Mouse (Mus musculus): Measurements from ENCODE around the gene E030030I06Rik. TPM values are rescaled to one million over a fixed set of nuclear protein-coding genes. Genes with fewer than 3 reads are reported as not detected.
"Not testable (repeated sequence)": the region's sequence is repeated elsewhere in the genome, so short reads cannot be mapped to it uniquely, and the experiment has no call there.

The E030030I06Rik gene
- 16.5 and 17.0 TPM in 2 replicates for polyA plus RNA-seq (2014; fragmentation: Nextera tagmentation; extraction: Ambion mirVana)

GRCm38 (mm10) chr10:22149073-22149690 lies at the start of gene E030030I06Rik:
E030030I06Rik (minus strand) TSS chr10:22149270.
- under 1% methylated on average over 36 of the region's 37 CpGs for WGBS
- Histone ChIP-seq H3K4me3 (ENCODE audit: low read depth, low read length) (peak within 1 kb of the TSS; percentile 71), H3K27me3 (ENCODE audit: control insufficient read depth, insufficient read depth, low read length) (peaks cover 19% of the 10 kb centered on the region), H3K36me3 (ENCODE audit: control insufficient read depth, insufficient read depth, low read length) (no peaks in the 10 kb centered on the region), H3K9ac (ENCODE audit: low read length) (peak within 1 kb of the TSS; percentile 74), H3K9me3 (ENCODE audit: control insufficient read depth, low read length) (no peaks in the 10 kb centered on the region), H3K4me2 (ENCODE audit: low read depth, severe bottlenecking) (peak within 1 kb of the TSS; percentile 93), H3K4me1 (ENCODE audit: control insufficient read depth, insufficient read depth, low read length) (peaks cover 5% of the 10 kb centered on the region; the same call in 1 of the 2 replicates), H3K27ac (replicated peaks; ENCODE audit: low read depth, low read length) (0 out of 2 replicates have a peak within 1 kb of the TSS, but pooled peaks have one; percentile 14)
- peak; percentile 63 for DNase-seq (ENCODE audit: low spot score)
- peak; percentile 36; the same call in 1 of the 2 replicates for ATAC-seq (ENCODE audit: insufficient number of reproducible peaks, low FRiP score, low TSS enrichment, low read depth)

GRCm38 (mm10) chr10:22191035-22191434 lies 42.0 kb upstream of the E030030I06Rik start:
- H3K4me2 ChIP-seq (ENCODE audit: low read depth, severe bottlenecking); H3K27me3 ChIP-seq (ENCODE audit: control insufficient read depth, insufficient read depth, low read length); H3K9ac ChIP-seq (ENCODE audit: low read length); H3K36me3 ChIP-seq (ENCODE audit: control insufficient read depth, insufficient read depth, low read length); H3K4me1 ChIP-seq (ENCODE audit: control insufficient read depth, insufficient read depth, low read length); H3K27ac ChIP-seq (replicated peaks; ENCODE audit: low read depth, low read length); H3K9me3 ChIP-seq (ENCODE audit: control insufficient read depth, low read length); H3K4me3 ChIP-seq (ENCODE audit: low read depth, low read length): not testable (repeated sequence)
- DNase-seq (ENCODE audit: low spot score) (peak; percentile 40), ATAC-seq (ENCODE audit: insufficient number of reproducible peaks, low FRiP score, low TSS enrichment, low read depth) (peak; percentile 70; the same call in 1 of the 2 replicates)
- 2% methylated on average over 4 of the region's 10 CpGs for WGBS

DNA sequence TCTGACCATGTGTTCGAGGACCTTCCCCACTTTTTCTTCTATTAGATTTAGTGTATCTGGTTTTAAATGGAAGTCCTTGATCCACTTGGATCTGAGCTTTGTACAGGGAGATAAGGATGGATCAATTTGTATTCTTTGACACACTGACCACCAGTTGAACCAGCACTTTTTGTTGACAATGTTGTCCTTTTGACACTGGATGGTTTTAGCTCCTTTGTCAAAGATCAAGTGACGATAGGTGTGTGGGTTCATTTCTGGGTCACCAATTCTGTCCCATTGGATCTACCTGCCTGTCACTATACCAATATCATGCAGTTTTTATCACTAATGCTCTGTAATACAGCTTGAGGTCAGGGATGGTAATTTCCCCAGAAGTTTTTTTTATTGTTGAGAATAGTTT lies 27.4 kb upstream of the E030030I06Rik start:
- DNase-seq (ENCODE audit: low spot score); H3K9me3 ChIP-seq (ENCODE audit: control insufficient read depth, low read length); H3K27ac ChIP-seq (replicated peaks; ENCODE audit: low read depth, low read length); H3K9ac ChIP-seq (ENCODE audit: low read length); H3K4me1 ChIP-seq (ENCODE audit: control insufficient read depth, insufficient read depth, low read length); H3K4me2 ChIP-seq (ENCODE audit: low read depth, severe bottlenecking); H3K36me3 ChIP-seq (ENCODE audit: control insufficient read depth, insufficient read depth, low read length); ATAC-seq (ENCODE audit: insufficient number of reproducible peaks, low FRiP score, low TSS enrichment, low read depth); H3K4me3 ChIP-seq (ENCODE audit: low read depth, low read length); H3K27me3 ChIP-seq (ENCODE audit: control insufficient read depth, insufficient read depth, low read length): not testable (repeated sequence)
- WGBS: 84% methylated on average over 2 of the region's 2 CpGs

DNA sequence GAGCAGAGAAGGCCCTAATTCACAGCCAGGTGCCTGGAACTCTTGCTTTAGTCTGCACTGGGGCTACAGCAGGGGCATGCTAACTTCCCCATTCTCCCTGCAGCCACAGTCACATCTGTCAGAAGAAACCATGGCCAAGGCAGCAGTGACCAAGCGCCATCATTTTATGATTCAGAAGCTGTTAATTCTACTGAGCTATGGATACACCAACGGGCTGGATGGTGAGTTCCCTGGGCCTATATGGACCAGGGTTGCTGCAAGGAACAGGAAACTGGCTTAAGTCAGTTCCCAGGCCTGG lies 25.1 kb upstream of the E030030I06Rik start:
- H3K9me3 ChIP-seq (ENCODE audit: control insufficient read depth, low read length); H3K4me2 ChIP-seq (ENCODE audit: low read depth, severe bottlenecking); H3K4me3 ChIP-seq (ENCODE audit: low read depth, low read length); H3K9ac ChIP-seq (ENCODE audit: low read length); H3K27ac ChIP-seq (replicated peaks; ENCODE audit: low read depth, low read length); DNase-seq (ENCODE audit: low spot score); H3K36me3 ChIP-seq (ENCODE audit: control insufficient read depth, insufficient read depth, low read length); H3K4me1 ChIP-seq (ENCODE audit: control insufficient read depth, insufficient read depth, low read length); H3K27me3 ChIP-seq (ENCODE audit: control insufficient read depth, insufficient read depth, low read length): not testable (repeated sequence)
- ATAC-seq (ENCODE audit: insufficient number of reproducible peaks, low FRiP score, low TSS enrichment, low read depth): 0 out of 2 replicates have a peak, but pooled peaks have one; percentile 17
- 79% methylated on average over 2 of the region's 2 CpGs for WGBS

GRCm38 (mm10) chr10:22173335-22174189 lies 24.5 kb upstream of the E030030I06Rik start:
- DNase-seq (ENCODE audit: low spot score): not testable (repeated sequence)
- 12% methylated on average over 11 of the region's 17 CpGs for WGBS

DNA sequence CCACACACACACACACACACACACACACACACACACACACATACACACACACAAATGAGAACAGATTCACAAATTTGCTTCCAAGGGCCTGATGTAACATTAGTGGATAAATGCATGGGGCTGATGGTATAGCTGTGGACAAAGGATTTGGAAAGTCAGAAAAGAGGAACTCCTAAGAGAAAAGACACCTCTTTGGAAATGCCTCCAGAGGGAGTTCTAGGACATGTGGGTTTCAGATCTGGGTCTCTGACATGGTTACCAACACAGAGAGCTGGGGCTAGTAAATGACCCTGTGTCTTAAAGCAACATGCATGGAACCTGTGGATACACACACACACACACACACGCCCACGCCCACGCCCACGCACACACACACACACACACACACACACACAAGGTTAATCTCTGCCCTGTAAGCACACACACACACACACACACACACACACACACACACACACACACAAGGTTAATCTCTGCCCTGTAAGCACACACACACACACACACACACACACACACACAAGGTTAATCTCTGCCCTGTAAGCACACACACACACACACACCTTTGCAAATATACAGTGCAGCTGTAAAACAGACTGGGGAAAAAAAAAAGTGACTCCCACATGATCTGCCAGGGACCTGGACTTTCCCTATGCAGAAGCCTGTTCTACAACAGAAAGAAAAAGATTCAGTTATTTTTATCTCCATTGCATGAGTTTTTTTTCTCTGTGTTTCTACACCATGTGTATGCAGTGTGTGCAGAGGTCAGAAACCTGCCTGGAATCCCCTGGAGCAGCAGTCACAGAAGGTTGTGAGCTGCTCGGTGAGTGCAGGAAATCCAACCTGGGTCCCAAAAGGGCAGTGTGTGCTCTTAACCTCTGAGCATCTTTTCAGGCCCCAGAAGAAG lies 23.6 kb upstream of the E030030I06Rik start:
- H3K36me3 ChIP-seq (ENCODE audit: control insufficient read depth, insufficient read depth, low read length); H3K4me2 ChIP-seq (ENCODE audit: low read depth, severe bottlenecking); H3K4me1 ChIP-seq (ENCODE audit: control insufficient read depth, insufficient read depth, low read length); H3K9me3 ChIP-seq (ENCODE audit: control insufficient read depth, low read length); H3K27me3 ChIP-seq (ENCODE audit: control insufficient read depth, insufficient read depth, low read length); H3K9ac ChIP-seq (ENCODE audit: low read length); ATAC-seq (ENCODE audit: insufficient number of reproducible peaks, low FRiP score, low TSS enrichment, low read depth); H3K4me3 ChIP-seq (ENCODE audit: low read depth, low read length); H3K27ac ChIP-seq (replicated peaks; ENCODE audit: low read depth, low read length); DNase-seq (ENCODE audit: low spot score): not testable (repeated sequence)
- WGBS: 68% methylated on average over 4 of the region's 5 CpGs

More at GRCm38 (mm10) chr10:22173335-22174189, 24.5 kb upstream of the E030030I06Rik start:
- not testable (repeated sequence) for H3K4me2 ChIP-seq (ENCODE audit: low read depth, severe bottlenecking); H3K27me3 ChIP-seq (ENCODE audit: control insufficient read depth, insufficient read depth, low read length); H3K36me3 ChIP-seq (ENCODE audit: control insufficient read depth, insufficient read depth, low read length); H3K27ac ChIP-seq (replicated peaks; ENCODE audit: low read depth, low read length); H3K4me1 ChIP-seq (ENCODE audit: control insufficient read depth, insufficient read depth, low read length); H3K4me3 ChIP-seq (ENCODE audit: low read depth, low read length); H3K9ac ChIP-seq (ENCODE audit: low read length); H3K9me3 ChIP-seq (ENCODE audit: control insufficient read depth, low read length)
- ATAC-seq (ENCODE audit: insufficient number of reproducible peaks, low FRiP score, low TSS enrichment, low read depth): peak; percentile 78; the same call in 1 of the 2 replicates

GRCm38 (mm10) chr10:22169116-22169515 lies 20.0 kb upstream of the E030030I06Rik start:
- H3K27ac ChIP-seq (replicated peaks; ENCODE audit: low read depth, low read length); H3K9ac ChIP-seq (ENCODE audit: low read length); ATAC-seq (ENCODE audit: insufficient number of reproducible peaks, low FRiP score, low TSS enrichment, low read depth): not testable (repeated sequence)

GRCm38 (mm10) chr10:22167061-22167460 lies 18.0 kb upstream of the E030030I06Rik start:
- not testable (repeated sequence) for H3K4me3 ChIP-seq (ENCODE audit: low read depth, low read length); H3K9me3 ChIP-seq (ENCODE audit: control insufficient read depth, low read length); ATAC-seq (ENCODE audit: insufficient number of reproducible peaks, low FRiP score, low TSS enrichment, low read depth); H3K27ac ChIP-seq (replicated peaks; ENCODE audit: low read depth, low read length); DNase-seq (ENCODE audit: low spot score); H3K36me3 ChIP-seq (ENCODE audit: control insufficient read depth, insufficient read depth, low read length); H3K4me2 ChIP-seq (ENCODE audit: low read depth, severe bottlenecking); H3K27me3 ChIP-seq (ENCODE audit: control insufficient read depth, insufficient read depth, low read length); H3K4me1 ChIP-seq (ENCODE audit: control insufficient read depth, insufficient read depth, low read length); H3K9ac ChIP-seq (ENCODE audit: low read length)
- 79% methylated on average over 1 of the region's 1 CpGs for WGBS

More at GRCm38 (mm10) chr10:22169116-22169515, 20.0 kb upstream of the E030030I06Rik start:
- not testable (repeated sequence) for H3K27me3 ChIP-seq (ENCODE audit: control insufficient read depth, insufficient read depth, low read length); H3K4me3 ChIP-seq (ENCODE audit: low read depth, low read length); H3K36me3 ChIP-seq (ENCODE audit: control insufficient read depth, insufficient read depth, low read length); H3K4me2 ChIP-seq (ENCODE audit: low read depth, severe bottlenecking); H3K4me1 ChIP-seq (ENCODE audit: control insufficient read depth, insufficient read depth, low read length); DNase-seq (ENCODE audit: low spot score); H3K9me3 ChIP-seq (ENCODE audit: control insufficient read depth, low read length)
